Mouse (Mus musculus) mouse embryonic stem cell (cell line): ENCODE results near the gene Kif18b.

Experiments
- in situ Hi-C, 2 experiments: fragments of 300-500 bp; cut with MboI; formaldehyde crosslinking; loops; 1 replicate in 1 of 2; 3 replicates in 1 of 2; pipeline ENCODE4 v1.14.3; 2019 to 2020; ENCODE audit warnings: low sequenced_read_pairs in 2 of 2, low pct_unique_long_range_greater_than_20kb in 1 of 2, mixed read lengths in 1 of 2; ENCODE audit not compliant: unreplicated experiment in 1 of 2

The Kif18b gene

GRCm38 (mm10) chr11:102924557-102925350 is at the start of gene Kif18b:
Kif18b (minus strand) TSS chr11:102925124.
- in situ Hi-C loops, result no loop called here

GRCm38 (mm10) chr11:102972326-102972725 is 47.4 kb upstream of the Kif18b start:
- in situ Hi-C loops, result no loop called here

GRCm38 (mm10) chr11:102971604-102972003 is 46.7 kb upstream of the Kif18b start:
- in situ Hi-C loops, result no loop called here

GRCm38 (mm10) chr11:102964547-102965091 is 39.7 kb upstream of the Kif18b start:
- in situ Hi-C loops, result no loop called here

- in situ Hi-C loops, result no loop called here
Measured at GRCm38 (mm10) chr11:102963855-102964546, 39.1 kb upstream of the Kif18b start.

GRCm38 (mm10) chr11:102963246-102963854 is 38.4 kb upstream of the Kif18b start:
- in situ Hi-C loops, result no loop called here

- in situ Hi-C loops, result no loop called here
Measured at GRCm38 (mm10) chr11:102962861-102963245, 37.9 kb upstream of the Kif18b start.

GRCm38 (mm10) chr11:102961082-102961481 is 36.2 kb upstream of the Kif18b start:
- in situ Hi-C loops, result no loop called here

GRCm38 (mm10) chr11:102958870-102959269 is 33.9 kb upstream of the Kif18b start:
- in situ Hi-C loops, result no loop called here

GRCm38 (mm10) chr11:102958431-102958830 is 33.5 kb upstream of the Kif18b start:
- in situ Hi-C loops, result no loop called here

GRCm38 (mm10) chr11:102957692-102958091 is 32.8 kb upstream of the Kif18b start:
- in situ Hi-C loops, result no loop called here

GRCm38 (mm10) chr11:102956962-102957614 is 32.2 kb upstream of the Kif18b start:
- in situ Hi-C loops, result no loop called here

GRCm38 (mm10) chr11:102952922-102953321 is 28.0 kb upstream of the Kif18b start:
- in situ Hi-C loops, result no loop called here

GRCm38 (mm10) chr11:102948043-102948961 is 23.4 kb upstream of the Kif18b start:
- in situ Hi-C loops, result no loop called here

GRCm38 (mm10) chr11:102946992-102947343 is 22.0 kb upstream of the Kif18b start:
- in situ Hi-C loops, result no loop called here

- in situ Hi-C loops, result no loop called here
Measured at GRCm38 (mm10) chr11:102946265-102946991, 21.5 kb upstream of the Kif18b start, which contains the start of gene C1ql1. C1ql1 (minus strand) TSS chr11:102946688.
